Mouse (Mus musculus): ENCODE measurements around the gene H2-T24. TPM values are rescaled to one million over a fixed set of nuclear protein-coding genes. Genes with fewer than 3 reads are reported as not detected.

The H2-T24 gene
- total RNA-seq, 2 experiments from 2014 or later = 10.1 to 25.5 TPM

DNA sequence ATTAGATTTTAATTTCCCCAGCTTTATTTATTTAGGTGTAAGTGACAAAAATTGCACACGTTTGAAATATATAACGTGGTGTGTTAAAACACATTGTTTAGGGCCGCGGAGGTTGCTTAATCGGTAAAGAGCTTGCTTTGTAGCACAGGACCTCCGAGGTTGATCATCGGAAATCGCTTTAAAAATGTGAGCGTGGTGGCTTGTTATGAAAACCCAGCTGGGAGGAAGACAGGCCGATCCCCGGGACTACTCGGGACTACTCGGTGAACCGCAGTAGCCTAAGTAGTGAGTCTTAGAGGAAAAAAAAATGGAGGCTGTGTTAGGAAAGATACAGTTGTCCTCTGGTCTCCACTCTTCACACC, 25.5 kb downstream of the H2-T24 start:
- no peak for ATAC-seq (replicated peaks; ENCODE audit: low FRiP score, low TSS enrichment, poor library complexity, severe bottlenecking)

DNA sequence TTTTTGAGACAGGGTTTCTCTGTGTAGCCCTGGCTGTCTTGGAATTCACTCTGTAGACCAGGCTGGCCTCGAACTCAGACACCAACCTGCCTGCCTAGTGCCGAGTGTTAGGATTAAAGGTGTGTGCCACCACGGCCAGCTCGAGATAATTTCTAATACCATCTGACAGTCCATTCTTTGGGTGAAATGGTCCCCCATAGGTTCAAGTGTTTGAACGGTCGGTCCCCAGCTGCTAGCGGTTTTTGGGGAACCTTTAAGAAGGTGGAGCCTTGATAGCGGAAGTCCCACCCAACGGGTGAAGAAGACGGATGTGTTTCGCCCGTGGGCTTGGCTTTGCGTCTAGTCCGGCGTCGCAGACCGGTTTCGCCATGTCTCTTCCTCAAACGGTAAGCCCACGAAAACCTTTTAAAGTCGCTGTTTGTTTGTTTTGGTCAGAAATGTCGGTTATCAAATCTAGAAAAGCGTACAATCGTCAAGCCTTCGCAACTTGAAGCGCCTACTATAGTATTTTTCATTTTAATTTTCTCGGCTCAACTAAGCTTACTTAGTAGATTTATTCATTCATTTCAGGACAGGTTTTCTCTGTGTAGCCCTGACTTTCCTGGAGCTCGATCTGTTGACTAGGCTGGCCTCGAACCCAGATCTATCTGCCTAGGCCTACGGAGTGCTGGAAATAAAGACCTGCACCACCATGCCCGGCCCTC, 26.0 kb downstream of the H2-T24 start:
- ATAC-seq (replicated peaks; ENCODE audit: low FRiP score, low TSS enrichment, poor library complexity, severe bottlenecking) = peak; percentile 46

GRCm38 (mm10) chr17:35993675-35994074, 26.7 kb downstream of the H2-T24 start:
- peak; percentile 47 for ATAC-seq (replicated peaks; ENCODE audit: low FRiP score, low TSS enrichment, poor library complexity, severe bottlenecking)

DNA sequence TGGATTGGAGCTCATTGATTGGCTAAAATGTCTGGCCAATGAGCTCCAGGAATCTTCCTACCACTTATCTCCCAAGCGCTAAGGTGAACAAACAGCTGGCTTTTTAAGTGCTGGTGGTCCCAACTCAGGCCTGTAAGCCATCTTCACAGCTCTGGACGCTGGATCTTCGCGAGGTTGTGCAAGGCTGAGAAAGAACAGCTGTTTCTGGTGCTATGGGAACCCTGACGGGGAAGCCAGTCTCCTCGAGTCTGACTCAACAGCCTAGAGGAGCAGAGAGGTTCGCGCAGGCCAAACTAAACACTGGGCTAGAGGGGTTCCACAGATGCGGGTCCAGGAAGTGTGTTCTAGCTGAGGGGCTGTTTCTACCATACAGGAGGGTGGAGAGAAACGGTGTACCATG, 28.6 kb downstream of the H2-T24 start:
- no peak for ATAC-seq (replicated peaks; ENCODE audit: low FRiP score, low TSS enrichment, poor library complexity, severe bottlenecking)

DNA sequence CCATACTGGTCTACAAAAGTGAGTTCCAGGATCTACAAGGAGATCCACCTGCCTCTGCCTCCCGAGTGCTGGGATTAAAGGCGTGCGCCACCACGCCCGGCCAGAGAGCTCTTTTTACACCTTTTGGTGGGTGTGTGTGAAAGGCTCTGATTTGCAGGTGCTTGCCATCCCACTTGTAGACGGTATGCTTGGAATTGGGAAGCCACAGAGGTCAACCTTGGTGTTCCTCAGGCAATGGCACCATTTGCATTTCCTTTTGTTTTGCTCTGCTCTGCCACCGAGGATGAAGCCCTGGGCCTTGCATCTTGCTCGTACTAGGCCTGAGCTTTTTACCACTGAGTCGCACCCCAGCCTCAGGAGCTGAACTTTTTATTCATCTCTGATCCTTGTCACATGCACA, 38.6 kb downstream of the H2-T24 start:
- ATAC-seq (replicated peaks; ENCODE audit: low FRiP score, low TSS enrichment, poor library complexity, severe bottlenecking) = no peak

GRCm38 (mm10) chr17:35980363-35980754, 40.0 kb downstream of the H2-T24 start:
- no peak for ATAC-seq (replicated peaks; ENCODE audit: low FRiP score, low TSS enrichment, poor library complexity, severe bottlenecking)

- peak; percentile 81 for ATAC-seq (replicated peaks; ENCODE audit: low FRiP score, low TSS enrichment, poor library complexity, severe bottlenecking)
Observed at GRCm38 (mm10) chr17:35979401-35980362, 40.7 kb downstream of the H2-T24 start, which contains the start of the genes Gnl1 and Prr3. Gnl1 (plus strand) TSS chr17:35979851. Prr3 (minus strand) TSS chr17:35980236.

DNA sequence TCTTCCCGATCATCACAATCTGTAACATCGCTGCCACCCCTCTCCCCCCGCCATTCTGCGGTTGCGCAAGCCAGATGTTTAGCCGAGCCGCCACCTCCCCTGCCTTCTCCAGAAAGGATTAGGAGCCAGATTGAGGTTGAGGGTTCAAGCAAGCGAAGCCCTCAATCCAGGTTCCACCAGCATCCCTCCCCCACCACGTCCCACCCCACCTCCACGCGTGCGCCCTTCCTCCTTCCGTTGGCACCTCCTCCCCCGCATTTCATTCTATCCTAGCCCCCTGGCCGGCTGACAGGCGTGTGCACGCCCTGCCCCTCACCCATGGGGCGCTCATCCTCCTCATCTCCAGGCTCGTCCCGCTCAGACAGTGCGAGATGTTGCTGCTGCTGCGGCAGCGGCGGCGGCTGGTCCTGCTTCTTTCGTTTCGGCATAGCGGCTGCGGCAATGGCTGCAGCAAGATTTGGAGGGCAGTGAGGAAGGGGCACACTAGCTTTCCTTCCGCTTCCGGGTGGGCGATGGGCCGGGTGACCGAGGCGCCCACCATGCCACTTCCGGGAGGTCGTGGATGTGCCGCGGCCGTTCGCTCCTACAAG, 41.5 kb downstream of the H2-T24 start:
- ATAC-seq (replicated peaks; ENCODE audit: low FRiP score, low TSS enrichment, poor library complexity, severe bottlenecking) = peak; percentile 1; the same call in 1 of the 2 replicates

DNA sequence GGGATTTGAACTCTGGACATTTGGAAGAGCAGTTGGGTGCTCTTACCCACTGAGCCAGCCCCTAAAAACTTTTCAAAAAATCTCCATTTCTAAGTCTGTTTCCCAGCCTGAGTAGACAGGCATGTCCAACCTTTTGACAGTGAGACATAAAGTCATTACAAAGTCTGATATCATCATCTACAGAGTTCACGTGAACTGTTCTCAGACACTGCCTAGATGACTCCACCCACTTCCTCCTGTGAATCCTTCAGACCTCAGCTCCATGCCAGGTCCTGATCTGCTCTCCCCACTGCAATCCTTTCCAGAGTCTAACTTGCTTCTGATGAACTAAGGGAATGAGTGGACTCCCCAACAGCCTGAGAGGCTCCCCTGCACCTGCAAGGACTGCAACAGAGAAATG, 48.2 kb downstream of the H2-T24 start:
- no peak for ATAC-seq (replicated peaks; ENCODE audit: low FRiP score, low TSS enrichment, poor library complexity, severe bottlenecking)

- peak; percentile 94 for ATAC-seq (replicated peaks; ENCODE audit: low FRiP score, low TSS enrichment, poor library complexity, severe bottlenecking)
Observed at GRCm38 (mm10) chr17:35969418-35970389, 50.7 kb downstream of the H2-T24 start, which contains the start of gene Abcf1. Abcf1 (minus strand) TSS chr17:35969761.

DNA sequence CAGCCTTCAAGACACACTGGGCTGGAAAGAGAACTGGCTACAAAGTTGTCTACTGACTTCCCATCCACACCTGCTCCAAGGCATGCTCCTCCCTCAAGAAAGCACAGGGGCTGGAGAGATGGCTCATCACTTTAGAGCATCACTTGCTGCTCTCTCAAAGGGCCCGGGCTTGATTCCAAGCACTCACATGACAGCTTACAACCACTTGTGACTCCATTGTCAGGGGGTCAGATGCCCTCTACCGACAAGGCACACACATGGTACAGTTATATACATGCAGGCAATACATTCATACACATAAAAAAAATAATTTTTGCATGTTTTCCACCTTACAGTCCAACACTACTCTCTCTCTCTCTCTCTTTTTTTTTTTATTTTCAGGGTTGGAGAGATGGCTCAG, 52.7 kb downstream of the H2-T24 start:
- no peak for ATAC-seq (replicated peaks; ENCODE audit: low FRiP score, low TSS enrichment, poor library complexity, severe bottlenecking)

DNA sequence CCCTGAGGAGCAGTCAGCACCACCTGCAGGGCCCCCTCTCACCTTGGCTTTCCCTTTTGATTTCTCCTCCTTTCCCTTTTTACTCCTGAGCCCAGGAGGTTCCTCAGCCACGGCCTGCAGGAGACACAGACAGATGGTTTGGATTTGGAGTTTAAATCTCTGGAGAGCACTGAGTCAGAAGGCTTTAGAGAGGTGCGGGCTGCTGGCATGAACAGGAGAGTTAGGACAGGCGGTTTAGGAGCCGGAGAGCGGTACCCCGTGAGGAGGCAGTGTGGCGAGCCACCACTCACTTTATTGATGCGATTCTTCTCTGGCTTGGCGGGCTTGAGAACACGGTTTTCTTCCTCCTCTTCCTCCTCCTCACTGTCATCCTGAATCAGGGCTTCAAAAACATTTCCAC, 57.1 kb downstream of the H2-T24 start:
- no peak for ATAC-seq (replicated peaks; ENCODE audit: low FRiP score, low TSS enrichment, poor library complexity, severe bottlenecking)

GRCm38 (mm10) chr17:35958533-35959223, 61.7 kb downstream of the H2-T24 start:
- no peak for ATAC-seq (replicated peaks; ENCODE audit: low FRiP score, low TSS enrichment, poor library complexity, severe bottlenecking)

Other genes with a start within 250 kb of the H2-T24 start
- 9.4 and 18.1 TPM in 2 replicates for gene Ier3, start 198.9 kb downstream of the H2-T24 start, total RNA-seq (2014; fragmentation: Nextera tagmentation)
- gene Ier3, start 198.9 kb downstream of the H2-T24 start, total RNA-seq (2017) = 16.1 and 18.2 TPM in 2 replicates
- 68.3 and 99.7 TPM in 2 replicates for gene Flot1, start 197.3 kb downstream of the H2-T24 start, total RNA-seq (2014; fragmentation: Nextera tagmentation)
- gene Flot1, start 197.3 kb downstream of the H2-T24 start, total RNA-seq (2017) = 73.0 and 82.4 TPM in 2 replicates
- 823 and 947 TPM in 2 replicates for gene Tubb5, start 182.3 kb downstream of the H2-T24 start, total RNA-seq (2014; fragmentation: Nextera tagmentation)
- gene Tubb5, start 182.3 kb downstream of the H2-T24 start, total RNA-seq (2017) = 678 and 844 TPM in 2 replicates
- 71.8 and 74.8 TPM in 2 replicates for gene Mdc1, start 179.0 kb downstream of the H2-T24 start, total RNA-seq (2014; fragmentation: Nextera tagmentation)
- 18.4 and 19.8 TPM in 2 replicates for gene Mdc1, start 179.0 kb downstream of the H2-T24 start, total RNA-seq (2017)
- gene Nrm, start 159.2 kb downstream of the H2-T24 start, total RNA-seq (2014; fragmentation: Nextera tagmentation) = 27.0 and 32.4 TPM in 2 replicates
- gene Nrm, start 159.2 kb downstream of the H2-T24 start, total RNA-seq (2017) = 15.0 and 26.4 TPM in 2 replicates
- gene Ppp1r18, start 155.0 kb downstream of the H2-T24 start, total RNA-seq (2014; fragmentation: Nextera tagmentation) = 11.9 and 13.3 TPM in 2 replicates
- gene Ppp1r18, start 155.0 kb downstream of the H2-T24 start, total RNA-seq (2017) = 1.0 and 2.3 TPM in 2 replicates
- 132 and 133 TPM in 2 replicates for gene Dhx16, start 140.7 kb downstream of the H2-T24 start, total RNA-seq (2014; fragmentation: Nextera tagmentation)
- gene Dhx16, start 140.7 kb downstream of the H2-T24 start, total RNA-seq (2017) = 51.3 and 68.8 TPM in 2 replicates
- 107 and 160 TPM in 2 replicates for gene 2310061I04Rik, start 123.1 kb downstream of the H2-T24 start, total RNA-seq (2014; fragmentation: Nextera tagmentation)
- 8.1 and 10.9 TPM in 2 replicates for gene 2310061I04Rik, start 123.1 kb downstream of the H2-T24 start, total RNA-seq (2017)
- 23.1 and 31.9 TPM in 2 replicates for gene Atat1, start 110.5 kb downstream of the H2-T24 start, total RNA-seq (2014; fragmentation: Nextera tagmentation)
- 3.0 and 4.3 TPM in 2 replicates for gene Atat1, start 110.5 kb downstream of the H2-T24 start, total RNA-seq (2017)
- 140 and 175 TPM in 2 replicates for gene Mrps18b, start 104.2 kb downstream of the H2-T24 start, total RNA-seq (2014; fragmentation: Nextera tagmentation)
- 72.7 and 92.6 TPM in 2 replicates for gene Mrps18b, start 104.2 kb downstream of the H2-T24 start, total RNA-seq (2017)
- gene Ppp1r10, start 104.1 kb downstream of the H2-T24 start, total RNA-seq (2014; fragmentation: Nextera tagmentation) = 80.8 and 95.1 TPM in 2 replicates
- 86.4 and 103 TPM in 2 replicates for gene Ppp1r10, start 104.1 kb downstream of the H2-T24 start, total RNA-seq (2017)
- 132 and 157 TPM in 2 replicates for gene Abcf1, start 50.8 kb downstream of the H2-T24 start, total RNA-seq (2014; fragmentation: Nextera tagmentation)
- 398 and 560 TPM in 2 replicates for gene Abcf1, start 50.8 kb downstream of the H2-T24 start, total RNA-seq (2017)
- 27.1 and 28.2 TPM in 2 replicates for gene Gnl1, start 40.7 kb downstream of the H2-T24 start, total RNA-seq (2014; fragmentation: Nextera tagmentation)
- gene Gnl1, start 40.7 kb downstream of the H2-T24 start, total RNA-seq (2017) = 13.8 and 16.3 TPM in 2 replicates
- gene Prr3, start 40.3 kb downstream of the H2-T24 start, total RNA-seq (2014; fragmentation: Nextera tagmentation) = 41.0 and 48.3 TPM in 2 replicates
- gene Prr3, start 40.3 kb downstream of the H2-T24 start, total RNA-seq (2017) = 20.5 and 31.3 TPM in 2 replicates
- 55.6 and 98.1 TPM in 2 replicates for gene H2-T23, start 12.3 kb upstream of the H2-T24 start, total RNA-seq (2014; fragmentation: Nextera tagmentation)
- 84.5 and 111 TPM in 2 replicates for gene H2-T23, start 12.3 kb upstream of the H2-T24 start, total RNA-seq (2017)
- 17.1 and 25.6 TPM in 2 replicates for gene H2-T22, start 22.2 kb upstream of the H2-T24 start, total RNA-seq (2014; fragmentation: Nextera tagmentation)
- gene H2-T22, start 22.2 kb upstream of the H2-T24 start, total RNA-seq (2017) = 30.1 and 31.5 TPM in 2 replicates
- gene Gm6034, start 22.4 kb upstream of the H2-T24 start, total RNA-seq (2014; fragmentation: Nextera tagmentation) = 0.52 TPM in 1 of 2 replicates, not detected in the other
- gene Gm6034, start 22.4 kb upstream of the H2-T24 start, total RNA-seq (2017) = not detected in 2 replicates
- gene Gm11127, start 37.8 kb upstream of the H2-T24 start, total RNA-seq (2014; fragmentation: Nextera tagmentation) = not detected in 2 replicates
- gene Gm11127, start 37.8 kb upstream of the H2-T24 start, total RNA-seq (2017) = not detected in 2 replicates
- gene Gm19684, start 101.1 kb upstream of the H2-T24 start, total RNA-seq (2014; fragmentation: Nextera tagmentation) = 0.22 and 1.5 TPM in 2 replicates
- 0.38 TPM in 1 of 2 replicates, not detected in the other for gene Gm19684, start 101.1 kb upstream of the H2-T24 start, total RNA-seq (2017)
- not detected in 2 replicates for gene Gm7030, start 108.9 kb upstream of the H2-T24 start, total RNA-seq (2014; fragmentation: Nextera tagmentation)
- gene Gm7030, start 108.9 kb upstream of the H2-T24 start, total RNA-seq (2017) = not detected in 2 replicates
- not detected in 2 replicates for gene Gm8909, start 148.0 kb upstream of the H2-T24 start, total RNA-seq (2014; fragmentation: Nextera tagmentation)
- gene Gm8909, start 148.0 kb upstream of the H2-T24 start, total RNA-seq (2017) = not detected in 2 replicates
- not detected in 2 replicates for gene H2-T3, start 169.7 kb upstream of the H2-T24 start, total RNA-seq (2014; fragmentation: Nextera tagmentation)
- gene H2-T3, start 169.7 kb upstream of the H2-T24 start, total RNA-seq (2017) = not detected in 2 replicates
- gene Rpp21, start 237.5 kb upstream of the H2-T24 start, total RNA-seq (2014; fragmentation: Nextera tagmentation) = 66.7 and 120 TPM in 2 replicates
- gene Rpp21, start 237.5 kb upstream of the H2-T24 start, total RNA-seq (2017) = 56.9 and 68.9 TPM in 2 replicates